Mouse (Mus musculus) limb, embryonic 12.5 days (tissue): ENCODE measurements around the gene Tnip3. TPM values are rescaled to one million over a fixed set of nuclear protein-coding genes. Genes with fewer than 3 reads are reported as not detected.

Experiments
- ATAC-seq: fragments of 200-750 bp; cut with Nextera tagmentation; 2 replicates; pipeline ENCODE4 v1.8.0; 2017; ENCODE audit warnings: low read depth, moderate TSS enrichment; ENCODE audit not compliant: insufficient number of reproducible peaks, insufficient read depth, low FRiP score, low TSS enrichment
- H3K27ac ChIP-seq: fragments of 300-500 bp; sonication (generic); 2 replicates; pipeline ENCODE4 v1.5.1; 2016; ENCODE audit warnings: mild to moderate bottlenecking, moderate library complexity
- H3K27me3 ChIP-seq: fragments of 300-500 bp; sonication (generic); 2 replicates; pipeline ENCODE4 v1.6.1; 2016; ENCODE audit warnings: mild to moderate bottlenecking, moderate library complexity
- H3K36me3 ChIP-seq: fragments of 300-500 bp; sonication (generic); 2 replicates; pipeline ENCODE4 v1.6.1; 2016; ENCODE audit warnings: mild to moderate bottlenecking, moderate library complexity
- H3K4me1 ChIP-seq: fragments of 300-500 bp; sonication (generic); replicated peaks from 2 replicates; pipeline ENCODE4 v1.6.1; 2016
- H3K4me2 ChIP-seq: fragments of 300-500 bp; sonication (generic); 2 replicates; pipeline ENCODE4 v1.6.1; 2016; ENCODE audit warnings: mild to moderate bottlenecking, moderate library complexity
- H3K4me3 ChIP-seq: fragments of 300-500 bp; sonication (generic); replicated peaks from 2 replicates; pipeline ENCODE4 v1.5.1; 2016; ENCODE audit warnings: mild to moderate bottlenecking
- H3K9ac ChIP-seq: fragments of 300-500 bp; sonication (generic); replicated peaks from 2 replicates; pipeline ENCODE4 v1.6.1; 2016; ENCODE audit warnings: mild to moderate bottlenecking, moderate library complexity
- H3K9me3 ChIP-seq: fragments of 300-500 bp; sonication (generic); 2 replicates; pipeline ENCODE4 v1.6.1; 2016; ENCODE audit warnings: mild to moderate bottlenecking, moderate library complexity
- WGBS: fragments of 180-500 bp; shearing (Covaris S2); methylation state at CpG from one replicate; pipeline ENCODE4 v1.1.7; 2016; 5-methylcytosine and 5-hydroxymethylcytosine counted together
- polyA plus RNA-seq: library from polyadenylated mRNA; unstranded; fragments of >200 nt; fragmentation: Nextera tagmentation; extraction: Ambion mirVana; gene quantifications from 2 replicates; pipeline ENCODE4 v1.2.1, GENCODE M21; 2016

Gene Tnip3
- polyA plus RNA-seq, 1 experiment from 2014 or later, result not detected

DNA sequence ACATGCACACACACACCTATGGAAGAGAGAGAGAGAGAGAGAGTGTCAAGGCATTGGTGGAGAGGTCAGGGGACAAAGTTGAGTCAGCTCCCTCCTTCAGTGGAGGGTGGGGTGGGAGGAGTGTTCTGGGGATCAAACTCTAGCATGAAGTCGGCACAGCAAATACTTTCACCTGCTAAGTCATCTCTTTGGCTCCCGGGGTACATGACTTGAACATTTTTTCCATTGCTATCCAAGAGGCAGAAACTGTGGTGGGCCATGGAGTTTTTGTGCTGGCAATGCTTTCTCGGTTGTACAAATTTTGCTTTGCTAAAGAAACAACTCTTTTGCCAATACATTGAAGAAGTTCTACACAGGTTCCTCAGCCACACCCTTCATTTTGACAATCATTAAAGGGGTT, 13.8 kb downstream of the Tnip3 start:
- Histone ChIP-seq H3K9ac (no peak overlapping the region), H3K4me1 (peaks cover 30% of the 10 kb centered on the region), H3K4me2 (no peak overlapping the region), H3K27me3 (no peaks in the 10 kb centered on the region), H3K4me3 (no peak overlapping the region), H3K27ac (no peak overlapping the region), H3K9me3 (no peaks in the 10 kb centered on the region), H3K36me3 (no peaks in the 10 kb centered on the region)
- 80% methylated on average over 3 of the region's 3 CpGs for WGBS
- no peak for ATAC-seq

DNA sequence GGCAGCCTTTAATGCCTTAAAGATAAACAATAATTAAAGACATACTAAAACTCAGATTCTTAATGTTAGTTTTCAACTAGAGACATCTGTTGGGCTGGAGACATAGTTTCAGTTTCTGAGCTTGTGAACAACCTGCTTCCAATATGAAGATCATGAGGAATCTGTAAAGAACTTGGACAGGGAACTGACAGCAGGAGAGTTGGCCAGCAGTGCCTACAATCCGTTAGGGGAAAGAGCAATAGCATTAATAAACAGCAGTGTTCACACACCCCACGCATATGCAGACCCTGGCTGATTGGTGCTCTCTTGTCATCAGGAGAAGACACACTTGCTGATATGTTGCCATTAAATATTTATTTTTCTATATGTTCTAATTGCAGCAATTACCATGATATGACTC, 15.0 kb downstream of the Tnip3 start:
- Histone ChIP-seq H3K9ac (no peak overlapping the region), H3K27me3 (no peaks in the 10 kb centered on the region), H3K4me3 (no peak overlapping the region), H3K27ac (no peak overlapping the region), H3K4me2 (no peak overlapping the region), H3K36me3 (no peaks in the 10 kb centered on the region), H3K4me1 (peaks cover 37% of the 10 kb centered on the region), H3K9me3 (no peaks in the 10 kb centered on the region)
- 52% methylated on average over 2 of the region's 2 CpGs for WGBS
- ATAC-seq, result no peak

DNA sequence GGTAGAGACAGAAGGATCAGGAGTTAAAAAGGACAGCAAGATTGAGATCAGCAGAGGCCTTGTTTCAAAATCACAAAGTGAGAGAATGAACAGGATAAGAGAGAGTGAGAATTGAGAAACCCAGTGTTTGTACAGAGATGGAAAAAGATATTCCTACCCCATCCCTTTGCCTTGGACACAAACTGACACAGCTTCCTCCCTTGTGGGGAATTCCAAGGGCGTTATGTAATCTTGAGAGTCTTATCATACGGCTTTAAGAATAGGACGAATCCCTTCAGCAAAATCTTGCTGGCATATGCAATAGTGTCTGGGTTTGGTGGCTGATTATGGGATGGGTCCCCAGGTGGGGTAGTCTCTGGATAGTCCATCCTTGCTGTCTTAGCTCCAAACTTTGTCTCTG, 16.0 kb downstream of the Tnip3 start:
- Histone ChIP-seq H3K27me3 (no peaks in the 10 kb centered on the region), H3K9me3 (no peaks in the 10 kb centered on the region), H3K4me3 (no peak overlapping the region), H3K4me1 (peaks cover 37% of the 10 kb centered on the region), H3K4me2 (no peak overlapping the region), H3K9ac (no peak overlapping the region), H3K36me3 (no peaks in the 10 kb centered on the region), H3K27ac (no peak overlapping the region)
- no peak for ATAC-seq
- 84% methylated on average over 3 of the region's 3 CpGs for WGBS

DNA sequence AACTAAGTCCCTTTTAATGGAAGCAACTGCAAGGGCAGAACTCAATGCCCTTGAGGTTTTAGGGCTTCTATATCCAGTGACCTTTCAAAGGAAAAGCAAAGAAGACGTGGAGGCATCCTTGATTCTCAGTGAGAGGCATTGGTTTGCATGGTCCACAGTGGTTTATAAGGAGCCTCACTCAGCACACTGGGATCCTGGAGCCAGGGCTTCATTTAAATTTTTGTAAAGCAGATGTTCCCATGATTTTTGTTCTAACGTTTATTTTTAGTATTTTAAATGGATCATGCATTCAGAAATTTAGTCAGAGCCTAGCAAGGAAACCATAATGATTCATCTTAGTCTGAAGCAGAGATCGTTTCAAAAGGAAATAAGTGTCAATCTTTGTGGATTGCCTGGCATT, 17.3 kb downstream of the Tnip3 start:
- Histone ChIP-seq H3K27me3 (no peaks in the 10 kb centered on the region), H3K9ac (no peak overlapping the region), H3K4me2 (no peak overlapping the region), H3K4me1 (peaks cover 32% of the 10 kb centered on the region), H3K9me3 (no peaks in the 10 kb centered on the region), H3K36me3 (no peaks in the 10 kb centered on the region), H3K27ac (no peak overlapping the region), H3K4me3 (no peak overlapping the region)
- ATAC-seq, result no peak
- WGBS, result 40% methylated on average over 3 of the region's 3 CpGs

DNA sequence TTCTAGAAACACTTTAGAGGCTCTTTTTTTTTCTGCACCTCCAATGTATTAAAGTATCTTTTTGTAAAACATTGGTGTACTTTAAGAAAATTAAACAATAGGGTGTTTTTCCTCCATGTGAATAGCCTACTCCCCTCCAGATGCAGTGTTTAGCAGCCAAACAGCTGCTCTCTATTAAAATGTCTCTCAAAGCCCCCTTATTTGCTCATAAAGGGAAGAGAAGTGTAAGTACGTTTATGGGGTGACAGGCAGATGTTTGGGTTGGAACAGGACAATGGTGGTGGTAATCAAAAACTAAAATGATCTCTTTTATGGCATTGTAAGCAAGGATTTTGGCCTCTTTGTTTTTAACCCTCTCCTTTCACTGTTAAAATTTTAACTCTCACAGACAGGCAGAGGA, 17.8 kb downstream of the Tnip3 start:
- no peaks in the 10 kb centered on the region for H3K9me3 ChIP-seq
- no peak overlapping the region for H3K27ac ChIP-seq
- no peak overlapping the region for H3K9ac ChIP-seq
- ATAC-seq, result no peak
- no peak overlapping the region for H3K4me3 ChIP-seq
- no peak overlapping the region for H3K4me2 ChIP-seq
- no peaks in the 10 kb centered on the region for H3K36me3 ChIP-seq
- WGBS, result 9% methylated on average over 1 of the region's 1 CpGs
- H3K27me3 ChIP-seq, result no peaks in the 10 kb centered on the region
- H3K4me1 ChIP-seq, result peaks cover 27% of the 10 kb centered on the region

DNA sequence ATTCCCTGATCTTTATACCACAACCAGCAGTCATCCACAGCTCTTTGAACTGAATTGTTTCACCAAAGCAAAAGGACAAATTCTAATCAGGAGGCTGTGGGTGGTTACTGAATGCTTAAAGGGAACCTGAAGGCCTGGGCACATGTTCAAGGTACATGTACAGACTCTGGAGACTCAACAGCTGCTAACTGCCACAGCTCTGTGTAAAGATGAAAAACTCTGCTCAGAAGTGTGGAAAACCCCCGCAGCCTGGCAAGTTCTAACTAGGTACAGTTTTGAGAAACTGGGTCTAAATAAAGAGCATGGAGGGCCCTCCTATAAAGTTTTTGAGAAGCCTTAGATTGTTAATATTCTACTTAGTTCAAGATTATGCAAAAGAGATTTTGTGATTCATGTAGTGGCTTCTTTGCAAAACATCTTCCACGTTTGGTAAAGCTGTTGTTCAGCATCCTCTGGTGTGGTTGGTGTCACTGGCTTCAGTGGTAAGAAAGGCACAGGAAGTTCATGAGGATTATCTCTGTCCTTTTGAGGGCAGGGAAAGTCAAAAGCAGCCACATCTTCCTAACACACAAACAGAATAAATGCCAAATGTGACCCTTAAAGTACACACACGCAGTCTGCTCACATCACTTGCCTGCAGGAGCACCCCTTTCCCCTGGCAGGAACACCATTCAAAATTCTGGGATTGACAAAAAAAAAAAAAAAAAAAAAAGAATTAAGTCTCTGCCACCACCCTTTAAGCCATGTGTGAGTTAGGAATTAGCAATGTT, 39.0 kb downstream of the Tnip3 start:
- WGBS, result 76% methylated on average over 3 of the region's 3 CpGs
- Histone ChIP-seq H3K27me3 (no peaks in the 10 kb centered on the region), H3K4me3 (no peak overlapping the region), H3K4me2 (no peak overlapping the region), H3K4me1 (no peaks in the 10 kb centered on the region), H3K36me3 (no peaks in the 10 kb centered on the region), H3K27ac (no peak overlapping the region), H3K9ac (no peak overlapping the region), H3K9me3 (no peaks in the 10 kb centered on the region)
- ATAC-seq, result no peak

DNA sequence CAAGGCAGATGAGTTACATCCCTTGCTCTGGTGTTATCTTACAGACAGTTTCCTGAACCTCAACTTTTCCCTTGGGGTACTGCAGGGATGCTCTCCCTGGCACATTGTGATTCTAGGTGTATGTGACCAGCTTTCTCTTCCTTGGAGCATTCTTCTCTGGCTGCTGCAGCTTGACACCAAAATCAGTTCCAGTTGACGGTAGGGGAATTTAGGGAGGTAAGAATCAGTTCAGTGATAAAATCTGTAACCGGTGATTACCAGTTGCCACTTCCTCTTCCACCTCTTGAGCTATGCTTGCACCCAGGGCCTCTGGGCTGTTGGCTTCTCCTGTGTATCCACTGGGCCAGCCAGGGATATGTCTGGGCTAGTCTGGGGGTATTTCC, 39.5 kb downstream of the Tnip3 start:
- no peak overlapping the region for H3K4me2 ChIP-seq
- no peak for ATAC-seq

DNA sequence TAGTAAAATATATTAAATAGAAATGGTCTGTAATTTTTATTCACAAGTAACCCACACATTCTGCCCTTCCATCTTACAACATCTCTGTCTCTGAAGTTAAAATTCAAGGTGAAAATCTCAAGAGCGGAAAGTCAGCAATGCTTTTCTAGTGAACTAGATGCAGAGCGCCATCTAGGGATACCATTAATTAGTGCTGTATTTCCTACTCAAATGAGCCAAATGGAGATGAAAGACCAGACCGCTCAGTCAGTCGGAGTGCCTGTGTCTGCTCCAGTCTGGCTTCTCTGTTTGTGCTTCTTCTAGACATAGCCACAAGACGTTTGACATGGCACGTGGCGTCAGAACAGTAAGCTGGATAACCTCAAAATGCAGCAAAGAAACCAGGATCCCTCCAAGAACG, 44.6 kb downstream of the Tnip3 start:
- Histone ChIP-seq H3K4me2 (no peak overlapping the region), H3K9ac (no peak overlapping the region), H3K27me3 (no peaks in the 10 kb centered on the region), H3K9me3 (no peaks in the 10 kb centered on the region), H3K36me3 (no peaks in the 10 kb centered on the region), H3K4me1 (no peaks in the 10 kb centered on the region), H3K27ac (no peak overlapping the region), H3K4me3 (no peak overlapping the region)
- no peak for ATAC-seq
- 33% methylated on average over 8 of the region's 8 CpGs for WGBS

More for the DNA sequence above, 39.5 kb downstream of the Tnip3 start:
- H3K36me3 ChIP-seq, result no peaks in the 10 kb centered on the region
- 64% methylated on average over 2 of the region's 2 CpGs for WGBS
- no peaks in the 10 kb centered on the region for H3K4me1 ChIP-seq
- no peaks in the 10 kb centered on the region for H3K27me3 ChIP-seq
- H3K9ac ChIP-seq, result no peak overlapping the region
- H3K4me3 ChIP-seq, result no peak overlapping the region
- H3K27ac ChIP-seq, result no peak overlapping the region
- H3K9me3 ChIP-seq, result no peaks in the 10 kb centered on the region

DNA sequence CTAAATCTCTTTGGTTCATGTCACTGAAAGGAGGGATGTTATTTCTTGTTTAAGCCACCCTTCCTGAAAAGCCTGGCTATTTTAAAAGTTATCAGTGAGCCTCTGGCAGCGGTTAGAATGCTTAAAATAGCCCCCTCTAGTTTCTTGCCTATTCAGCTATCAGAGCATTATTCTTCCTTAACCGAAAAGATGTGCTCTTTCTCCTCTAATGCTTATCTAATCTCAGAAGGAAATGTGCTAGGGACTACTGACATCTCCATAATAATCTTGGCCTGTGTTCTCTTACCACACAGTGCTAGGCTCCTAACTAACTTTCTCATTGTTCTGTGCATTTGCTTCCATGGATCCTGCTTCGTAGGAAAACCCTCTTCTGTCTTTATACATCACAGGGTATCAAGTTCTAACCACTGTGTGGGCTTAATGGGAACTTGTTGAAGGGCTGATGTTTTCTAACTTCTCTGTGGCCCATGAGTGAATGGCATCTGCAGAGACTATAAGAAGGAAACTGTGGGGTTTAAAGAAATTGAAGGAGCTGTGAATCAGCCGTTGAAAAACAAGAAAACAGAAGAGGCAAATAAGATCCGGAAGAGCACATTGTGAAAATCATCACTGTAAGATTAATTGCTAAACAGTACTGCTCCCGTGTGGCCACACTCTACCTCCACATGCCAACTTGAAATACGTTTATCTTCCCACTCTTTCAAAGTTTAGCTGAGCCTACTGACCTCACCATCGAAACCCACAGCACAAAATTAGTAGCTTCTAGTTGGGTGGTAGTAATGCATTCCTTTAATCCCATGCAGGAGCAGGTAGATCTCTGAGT, 53.2 kb downstream of the Tnip3 start:
- H3K27ac ChIP-seq, result no peak overlapping the region
- no peaks in the 10 kb centered on the region for H3K36me3 ChIP-seq
- no peak overlapping the region for H3K4me3 ChIP-seq
- no peak overlapping the region for H3K9ac ChIP-seq
- H3K4me2 ChIP-seq, result no peak overlapping the region
- no peaks in the 10 kb centered on the region for H3K4me1 ChIP-seq
- 75% methylated on average over 8 of the region's 8 CpGs for WGBS
- H3K27me3 ChIP-seq, result no peaks in the 10 kb centered on the region
- no peak for ATAC-seq
- no peaks in the 10 kb centered on the region for H3K9me3 ChIP-seq

DNA sequence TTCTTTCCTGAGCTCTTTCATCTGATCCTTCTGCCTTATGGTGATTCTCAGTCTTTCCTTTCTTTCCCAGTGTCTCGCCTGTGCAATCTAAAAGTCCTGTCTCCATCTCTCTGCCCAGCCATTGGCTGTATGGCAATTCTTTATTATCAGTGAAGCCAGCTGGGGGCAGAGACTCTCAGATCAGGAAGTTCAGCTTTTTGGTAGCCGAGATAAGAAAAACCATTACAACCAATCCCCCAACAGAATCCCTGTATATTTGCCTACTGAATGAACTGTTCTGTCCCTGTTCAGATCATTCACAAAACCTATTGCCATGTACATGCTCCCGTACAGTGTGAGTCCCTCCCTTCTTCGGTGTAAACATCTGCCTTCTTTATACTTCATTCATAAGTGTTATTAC, 57.9 kb downstream of the Tnip3 start:
- H3K4me2 ChIP-seq, result no peak overlapping the region
- no peaks in the 10 kb centered on the region for H3K9me3 ChIP-seq
- H3K9ac ChIP-seq, result no peak overlapping the region
- no peak for ATAC-seq
- no peak overlapping the region for H3K4me3 ChIP-seq
- H3K27me3 ChIP-seq, result no peaks in the 10 kb centered on the region
- H3K27ac ChIP-seq, result no peak overlapping the region
- 89% methylated on average over 4 of the region's 4 CpGs for WGBS
- H3K4me1 ChIP-seq, result no peaks in the 10 kb centered on the region
- H3K36me3 ChIP-seq, result no peaks in the 10 kb centered on the region

DNA sequence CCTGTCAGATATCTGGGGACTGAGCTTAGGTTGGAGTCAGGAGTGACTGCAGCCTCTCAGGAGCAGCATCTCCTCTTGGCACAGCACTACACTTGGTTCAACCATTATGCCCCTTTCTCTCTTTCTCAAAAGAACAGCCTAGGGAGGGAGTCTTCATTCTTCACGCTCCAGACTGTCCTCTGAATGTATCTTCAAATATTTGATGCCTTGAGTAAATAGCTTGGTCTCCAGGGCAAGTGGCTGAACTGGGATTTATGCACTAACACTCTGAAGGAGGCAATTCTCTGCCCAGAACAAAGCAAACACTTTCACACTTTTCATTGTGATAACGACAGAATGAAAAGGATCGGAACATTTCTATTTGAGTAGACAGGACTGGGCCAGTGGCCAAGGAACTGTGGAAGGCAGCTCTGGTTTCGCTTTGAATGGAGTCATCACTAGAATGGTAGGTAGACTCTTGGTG, 59.8 kb downstream of the Tnip3 start:
- H3K9me3 ChIP-seq, result no peaks in the 10 kb centered on the region
- H3K27ac ChIP-seq, result no peak overlapping the region
- H3K9ac ChIP-seq, result no peak overlapping the region
- H3K4me2 ChIP-seq, result no peak overlapping the region
- 77% methylated on average over 4 of the region's 4 CpGs for WGBS
- H3K36me3 ChIP-seq, result no peaks in the 10 kb centered on the region
- no peak for ATAC-seq
- no peaks in the 10 kb centered on the region for H3K27me3 ChIP-seq
- no peaks in the 10 kb centered on the region for H3K4me1 ChIP-seq
- H3K4me3 ChIP-seq, result no peak overlapping the region
